Mouse (Mus musculus) left cerebral cortex, postnatal 14 days (tissue): ENCODE measurements around the gene Spata31d1a. TPM values are rescaled to one million over a fixed set of nuclear protein-coding genes. Genes with fewer than 3 reads are reported as not detected.
A peak's percentile ranks its signal among the peaks of the same experiment; 100 is the strongest.
"Not testable (repeated sequence)": the region's sequence is repeated elsewhere in the genome, so short reads cannot be mapped to it uniquely, and the experiment has no call there.

Experiments used
- DNase-seq, 2 experiments: peaks; one replicate each; pipeline ENCODE4 v3.0.0; 2021 to 2022; ENCODE audit warnings: low spot score in 2 of 2, mixed read lengths in 1 of 2
- intact Hi-C: fragments of 180-260 bp; cut with DNase I; formaldehyde crosslinking; loops from one replicate; pipeline ENCODE4 v1.15.1; 2025
- long read RNA-seq, 2 experiments: library from polyadenylated mRNA; stranded (forward); transcript quantifications; one replicate each; pipeline ENCODE4 v2.0.0; 2021
- total RNA-seq, 2 experiments: library from RNA; stranded (reverse); gene quantifications; 2 replicates each; pipeline ENCODE4 v1.2.3; 2021

Gene Spata31d1a
- under 1 TPM; 0.13 to 0.18 TPM for total RNA-seq
- long read RNA-seq, experiment 1 = 0 reads
- long read RNA-seq, experiment 2 = 0 reads

DNA sequence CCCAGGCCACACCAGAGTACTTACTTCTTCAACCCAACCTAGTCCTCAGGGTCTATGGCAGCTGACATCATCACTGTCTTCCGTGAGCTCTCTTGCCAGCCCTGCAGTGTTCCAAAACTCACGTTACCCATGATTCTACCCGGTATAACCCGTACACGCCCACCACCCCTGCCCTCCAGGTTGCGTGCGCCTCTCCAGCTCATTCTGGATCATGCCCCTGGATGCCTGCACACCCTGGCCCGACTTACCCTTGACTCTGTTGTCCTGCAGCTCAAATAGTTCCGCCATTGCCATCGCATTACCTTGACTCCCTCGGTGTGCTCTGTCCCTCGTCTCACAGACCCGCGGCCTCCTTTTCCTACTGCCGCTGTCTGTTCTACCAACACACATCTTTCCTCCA, at the start of gene Spata31d1a:
Gene Spata31d1a, minus strand, starts transcription at position 101 of the 400 bp plus-strand sequence.
- DNase-seq = no peak
- intact Hi-C loops = no loop called here

- no peak for DNase-seq
- intact Hi-C loops = no loop called here
Measured at GRCm38 (mm10) chr13:59756906-59757305, 46.8 kb upstream of the Spata31d1a start.

DNA sequence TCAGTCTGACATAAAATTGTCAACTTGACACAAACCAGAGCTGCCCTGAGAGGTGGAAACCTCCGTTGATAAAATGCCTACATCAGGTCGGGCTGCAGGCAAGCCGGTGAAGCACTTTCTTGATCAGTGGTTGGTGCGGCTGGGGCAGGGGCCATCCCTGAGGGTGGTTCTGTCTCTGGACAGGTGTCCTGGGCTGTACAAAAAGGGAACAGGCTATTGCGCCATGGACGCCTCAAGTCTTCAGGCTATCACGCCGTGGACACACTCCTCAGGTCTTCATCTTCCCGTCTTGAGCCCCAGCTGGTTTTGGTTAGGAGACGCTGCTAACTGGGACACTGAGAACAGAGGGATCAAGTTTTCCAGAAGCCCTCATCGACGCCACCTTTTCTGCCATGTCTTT, 40.2 kb upstream of the Spata31d1a start:
- DNase-seq = no peak
- intact Hi-C loops = no loop called here

DNA sequence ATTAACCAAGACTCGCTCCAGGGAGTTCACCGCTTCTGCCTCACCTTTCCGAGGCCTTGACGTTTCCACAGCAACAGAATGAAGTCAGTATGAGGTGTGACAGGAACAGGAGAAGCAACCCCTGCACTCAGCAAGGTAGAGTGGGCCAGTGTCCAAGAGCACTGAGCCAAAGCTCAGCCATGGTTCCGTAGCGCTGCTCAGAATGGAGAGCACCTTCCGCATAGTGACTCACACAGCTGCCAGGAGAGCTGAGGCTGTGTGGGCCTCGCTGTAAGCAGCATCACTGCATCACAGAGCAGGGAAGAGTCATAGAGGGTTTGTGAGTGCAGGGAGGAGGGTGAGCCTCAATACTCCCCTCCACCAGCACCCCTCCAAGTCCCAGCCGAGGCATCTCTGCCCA, 36.6 kb upstream of the Spata31d1a start, which contains the start of gene 1700014D04Rik:
Gene 1700014D04Rik, minus strand, starts transcription at position 42 of the 400 bp plus-strand sequence.
- intact Hi-C loops = no loop called here
- DNase-seq = peak; percentile 55 to 70

DNA sequence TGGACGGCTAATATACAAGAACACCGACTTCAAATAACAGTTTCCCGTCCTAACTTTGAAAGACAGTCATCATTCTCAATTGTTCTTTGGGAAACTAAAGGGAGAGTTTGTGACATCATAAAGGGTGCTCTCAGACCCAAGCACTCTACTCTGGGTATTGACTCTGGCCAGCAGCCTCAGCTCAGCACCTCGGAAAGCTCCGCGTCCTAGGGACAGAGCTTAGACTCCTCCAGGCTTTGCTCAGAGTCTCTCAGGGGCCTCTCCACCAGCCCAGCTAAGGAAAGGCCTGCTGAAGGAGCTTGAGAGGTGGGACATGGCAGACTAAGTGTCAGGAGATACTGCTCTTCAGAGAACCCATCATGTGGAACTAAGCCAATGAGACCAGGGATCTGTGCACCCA, 36.0 kb upstream of the Spata31d1a start:
- intact Hi-C loops = no loop called here
- DNase-seq = no peak

- intact Hi-C loops = no loop called here
- DNase-seq = no peak
Measured at GRCm38 (mm10) chr13:59745462-59745861, 35.3 kb upstream of the Spata31d1a start.

DNA sequence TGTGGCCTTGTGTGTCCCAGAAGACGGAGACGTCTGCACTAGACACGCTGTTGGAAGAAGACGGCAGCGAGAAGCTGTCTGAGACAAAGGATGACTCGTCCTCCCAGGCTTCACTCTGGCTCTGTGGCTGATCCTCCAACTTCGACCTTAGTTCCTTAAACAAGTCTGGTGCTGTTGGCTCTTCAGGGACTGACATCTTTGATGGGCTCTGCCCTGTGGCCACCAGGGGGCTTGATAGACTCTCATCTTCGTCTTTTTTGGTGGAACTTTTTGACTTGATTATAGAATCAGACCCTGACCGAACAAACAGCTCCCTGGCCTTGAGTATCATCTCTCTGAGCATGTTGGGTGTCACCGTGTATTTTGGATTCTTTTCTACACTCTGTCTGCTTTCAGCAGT, 31.6 kb upstream of the Spata31d1a start:
- no peak for DNase-seq
- intact Hi-C loops = no loop called here

GRCm38 (mm10) chr13:59741096-59741495, 31.0 kb upstream of the Spata31d1a start:
- intact Hi-C loops = no loop called here
- DNase-seq = no peak

DNA sequence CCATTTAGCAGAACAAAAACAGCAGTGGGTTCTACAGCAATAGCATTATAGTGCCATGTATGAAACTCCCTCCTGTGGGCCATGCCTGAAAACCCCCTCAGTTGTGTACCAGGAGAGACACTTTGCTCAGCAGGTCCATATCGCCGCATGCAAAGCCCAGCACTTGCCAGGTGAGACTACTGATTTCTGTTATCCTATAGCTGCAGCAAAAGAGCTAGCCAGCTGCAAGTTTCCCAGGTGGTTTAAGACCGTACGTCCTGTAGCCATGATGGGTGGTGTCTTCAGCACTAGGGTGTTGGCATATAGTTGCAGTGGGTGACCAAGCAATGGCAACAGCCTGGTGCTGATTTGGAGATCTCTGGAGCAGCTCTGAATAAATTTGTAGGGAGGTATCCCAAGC, 29.3 kb upstream of the Spata31d1a start:
- no peak for DNase-seq
- intact Hi-C loops = no loop called here

GRCm38 (mm10) chr13:59738455-59738854, 28.3 kb upstream of the Spata31d1a start:
- intact Hi-C loops = no loop called here
- DNase-seq = no peak

DNA sequence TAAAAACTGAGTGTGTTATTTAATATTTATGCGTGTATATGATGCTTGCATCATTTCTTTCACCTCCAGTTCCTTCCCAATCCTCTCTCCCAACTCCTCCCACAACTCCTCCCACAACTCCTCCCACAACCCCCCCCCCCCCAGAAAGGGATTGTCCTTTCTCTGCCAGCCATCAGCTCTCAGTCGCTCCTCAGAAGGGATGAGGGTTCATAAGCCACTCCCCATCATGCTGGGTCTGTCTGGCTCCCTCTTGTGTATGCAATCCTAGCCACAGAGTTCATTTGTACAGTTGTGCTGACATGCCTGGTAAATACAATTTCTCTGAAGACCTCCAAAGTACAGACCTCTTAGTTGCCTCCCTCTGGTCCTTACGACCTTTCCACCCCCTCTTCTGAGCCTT, 25.1 kb upstream of the Spata31d1a start:
- intact Hi-C loops = no loop called here
- DNase-seq = no peak

- intact Hi-C loops, DNase-seq: not testable (repeated sequence)
Measured at GRCm38 (mm10) chr13:59734347-59734746, 24.2 kb upstream of the Spata31d1a start.

GRCm38 (mm10) chr13:59733936-59734335, 23.8 kb upstream of the Spata31d1a start:
- intact Hi-C loops = no loop called here
- no peak for DNase-seq

GRCm38 (mm10) chr13:59731652-59732051, 21.5 kb upstream of the Spata31d1a start, which contains the start of gene Spata31d1d:
Gene Spata31d1d (minus strand): TSS chr13:59731752.
- DNase-seq = no peak

DNA sequence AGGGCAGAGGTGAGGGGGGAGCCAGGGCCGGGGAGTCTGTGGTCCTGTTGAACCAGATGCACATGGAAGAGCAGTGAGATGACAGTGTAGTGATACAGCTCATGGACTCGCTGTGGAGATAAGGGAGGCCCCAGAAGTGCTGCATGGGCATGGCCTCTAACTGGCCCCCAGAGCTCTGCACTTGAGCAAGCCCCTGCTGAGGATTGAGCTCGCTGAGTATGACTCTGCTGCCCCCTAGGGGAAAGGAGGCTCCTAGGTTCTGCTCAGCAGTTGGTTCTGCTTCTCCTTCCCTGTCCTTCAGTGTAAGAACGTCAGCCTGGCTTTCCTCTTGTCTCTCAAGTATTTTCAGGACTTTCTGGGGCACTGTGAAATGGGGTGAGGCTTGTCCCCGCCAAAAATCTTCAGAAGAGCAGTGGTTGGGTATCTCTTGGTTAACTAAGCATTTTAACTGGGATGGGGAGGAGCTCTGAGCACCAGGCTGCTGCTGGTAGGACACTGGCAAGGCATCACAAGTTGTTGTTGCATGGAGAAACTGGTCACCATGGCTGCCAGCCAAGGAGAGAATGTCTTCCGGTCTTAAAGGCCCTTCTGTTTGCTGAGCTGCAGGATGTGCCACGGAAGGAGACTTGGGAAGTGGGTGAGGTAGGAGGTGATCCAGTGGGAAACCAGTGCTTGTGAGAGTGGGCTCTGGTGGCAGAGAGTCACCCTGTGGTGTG, 18.4 kb upstream of the Spata31d1a start:
- intact Hi-C loops = loop anchor here (5.0 to 10.0 kb wide), 2 partner anchors 91 to 194 kb away; no protein-coding TSS in a partner anchor

More at GRCm38 (mm10) chr13:59731652-59732051, 21.5 kb upstream of the Spata31d1a start, which contains the start of gene Spata31d1d:
- intact Hi-C loops = no loop called here

GRCm38 (mm10) chr13:59726139-59726867, 16.2 kb upstream of the Spata31d1a start:
- no peak for DNase-seq
- intact Hi-C loops = loop anchor here (5.0 to 10.0 kb wide), 2 partner anchors 89 to 192 kb away; no protein-coding TSS in a partner anchor

More for the DNA sequence above, 18.4 kb upstream of the Spata31d1a start:
- peak; percentile 92 to 94 for DNase-seq

GRCm38 (mm10) chr13:59722089-59722488, 12.0 kb upstream of the Spata31d1a start:
- DNase-seq = not testable (repeated sequence)
- intact Hi-C loops = loop anchor here (10.0 kb wide), 1 partner anchor 187 kb away; no protein-coding TSS in a partner anchor

- no peak for DNase-seq
- intact Hi-C loops = no loop called here
Measured at GRCm38 (mm10) chr13:59719475-59719874, 9.3 kb upstream of the Spata31d1a start.

DNA sequence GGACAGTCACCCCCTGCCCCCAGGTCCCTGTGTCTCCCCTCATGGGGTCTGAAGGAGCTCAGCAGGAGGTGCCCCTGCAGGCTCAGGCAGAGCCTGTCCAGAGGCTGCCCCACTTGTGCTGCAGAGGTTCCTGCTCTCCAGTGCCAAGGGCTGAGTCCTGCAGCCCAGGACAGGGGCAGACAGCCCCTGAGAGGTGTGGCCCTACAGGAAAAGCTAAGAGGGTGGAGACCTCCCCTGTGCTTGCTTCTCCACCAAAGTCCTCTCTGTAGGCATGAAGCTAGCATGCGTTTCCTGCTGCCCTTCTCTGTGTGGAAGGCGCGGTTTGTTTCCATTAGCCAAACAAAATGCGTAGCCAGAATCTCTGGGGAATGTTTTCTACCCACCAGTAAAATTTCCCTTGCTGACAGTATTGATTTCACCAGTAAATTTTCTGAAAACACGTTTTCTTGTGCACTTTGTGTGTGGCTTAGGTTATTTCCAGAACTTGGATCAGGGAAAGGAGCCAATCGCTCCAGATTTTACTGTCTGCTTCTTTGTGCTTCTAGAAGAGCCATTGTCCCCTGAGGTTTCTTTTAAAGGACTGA, 8.8 kb upstream of the Spata31d1a start:
- DNase-seq, intact Hi-C loops: not testable (repeated sequence)

DNA sequence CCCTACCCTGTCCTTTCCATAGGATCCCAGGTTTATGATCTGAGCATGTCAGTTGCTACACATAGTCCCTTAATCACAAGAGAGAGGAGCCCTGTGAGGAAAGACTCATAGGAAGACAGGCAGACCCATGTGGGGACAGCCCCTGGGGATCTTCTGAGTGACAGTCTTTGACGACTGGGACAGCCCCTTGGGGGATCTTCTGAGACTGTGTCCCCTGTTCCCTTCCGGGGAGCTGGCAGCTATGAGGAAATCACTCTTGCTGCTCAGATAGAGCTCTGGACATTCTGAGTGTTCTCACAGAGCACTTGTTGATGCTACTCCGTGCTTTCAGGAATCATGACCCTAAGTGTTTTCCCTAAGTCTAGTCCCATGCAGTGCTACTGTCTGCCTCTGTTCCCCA, 3.6 kb upstream of the Spata31d1a start:
- no peak for DNase-seq
- intact Hi-C loops = no loop called here
